Mouse (Mus musculus) bone marrow, adult 2 months (tissue): ENCODE results near the gene Lgals4.

Experiments used
- CTCF ChIP-seq: fragments of 200-500 bp; IDR thresholded peaks from 2 replicates; pipeline ENCODE4 v1.5.1; 2011; ENCODE audit warnings: low read length, control low read depth; ENCODE audit not compliant: control insufficient read depth, insufficient read depth
- POLR2A ChIP-seq: fragments of 200-500 bp; IDR thresholded peaks from 2 replicates; pipeline ENCODE4 v1.6.1; 2011; ENCODE audit warnings: low read depth, mild to moderate bottlenecking, control low read depth, low read length, borderline replicate concordance; ENCODE audit not compliant: control insufficient read depth

DNA sequence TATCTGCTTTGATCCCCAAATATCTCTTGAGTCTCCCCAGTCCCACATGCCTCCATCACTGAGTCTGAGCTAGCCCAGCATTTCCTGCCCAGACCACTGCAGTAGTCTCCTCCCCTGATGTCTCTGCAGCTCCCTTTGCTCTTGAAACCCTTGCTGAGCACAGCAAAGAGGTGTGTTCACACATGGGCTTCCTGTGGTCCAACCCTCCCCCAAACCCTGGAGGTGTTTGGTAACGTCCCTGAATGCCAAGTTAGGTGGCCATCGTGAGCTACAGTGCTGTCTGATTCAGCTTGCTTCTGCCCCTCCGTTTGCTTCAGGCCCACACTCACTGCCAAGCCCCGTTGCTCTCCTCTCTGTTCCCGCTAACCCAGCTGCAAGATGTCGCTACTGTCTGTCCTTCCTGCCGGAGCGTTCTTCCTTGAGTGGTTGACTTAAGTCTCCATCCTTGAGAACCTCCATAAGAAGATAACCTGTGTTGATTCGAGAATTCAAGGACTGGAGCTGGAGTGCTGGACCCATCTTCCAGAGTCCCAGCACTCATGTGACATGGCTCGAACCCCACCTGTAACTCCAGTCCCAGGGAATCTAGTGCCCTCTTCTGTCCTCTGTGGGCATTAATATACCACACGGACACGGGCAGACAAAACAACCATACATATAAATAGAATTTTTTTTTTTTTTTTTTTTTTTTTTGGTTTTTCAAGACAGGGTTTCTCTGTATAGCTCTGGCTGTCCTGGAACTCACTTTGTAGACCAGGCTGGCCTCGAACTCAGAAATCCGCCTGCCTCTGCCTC is 41.1 kb upstream of the Lgals4 start:
- TF ChIP-seq CTCF: peak; percentile 29; the same call in 1 of the 2 replicates
- no peak for TF ChIP-seq POLR2A
